In the genomic region with DNA sequence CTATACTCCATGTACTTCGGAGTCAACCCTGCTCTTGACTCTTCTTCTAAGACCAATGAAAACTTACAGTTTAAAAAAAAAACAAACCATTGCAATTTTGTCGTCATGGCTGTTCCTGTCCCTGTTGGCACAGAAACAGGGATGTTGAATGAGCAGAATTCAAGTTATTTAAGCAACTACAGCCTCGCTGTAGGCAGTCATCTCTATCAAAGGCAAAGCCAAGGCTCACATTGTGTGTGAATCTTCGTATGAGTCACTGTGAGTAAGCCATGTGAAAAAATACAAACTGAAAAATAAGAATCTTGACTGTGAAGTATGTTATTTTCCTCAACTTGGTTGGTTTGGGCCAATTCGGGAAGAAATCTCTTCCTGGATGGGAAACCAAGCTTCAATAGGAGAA, we compare ENCODE assay signal across 12 mouse cellular contexts.
DNase-seq lines count a peak whose midpoint lies in the region.
"Had no signal": no experiment of that assay in that cellular context is flagged by ENCODE, and none has a peak within 500 bp of the region (broad histone marks: within the 10 kb centered on the region; RNA-seq: fewer than 3 reads in every experiment).

No protein-coding gene starts in this region.

- intact Hi-C loops in left cerebral cortex, postnatal 10 days (cut with DNase I) = no loop called here

- DNase-seq in left cerebral cortex, adult 18-20 months (ENCODE audit: low spot score in 2 of 2) = peak; percentile 7 to 12
- no peak for DNase-seq in left cerebral cortex, postnatal 10 days (ENCODE audit: extremely low spot score in 1 of 2, low spot score in 2 of 2)
- DNase-seq in 3T3-L1 (ENCODE audit: low read depth, low spot score) = peak; percentile 46
- DNase-seq in Muller cell, postnatal 12 days (ENCODE audit: inconsistent ontology term) = peak; percentile 22
- peak; percentile 48 for DNase-seq in telencephalon, adult 2 months (ENCODE audit: low read depth, low spot score)
- no peak for DNase-seq in thymus, postnatal 14 days
- DNase-seq: adrenal gland, postnatal 10 days; cerebellum, adult 11-12 months; cerebellum, adult 9-10 months; cerebellum, postnatal 25 days; gastrocnemius, postnatal 10 days; heart, adult 2 months had no signal

Comparison
In these comparisons a context has a peak if more than half of its experiments do, and no peak if none do; other contexts are left out.
1. DNase-seq: peak in left cerebral cortex, adult 18-20 months (2 of 2), 3T3-L1 (single experiment), Muller cell, postnatal 12 days (single experiment) and telencephalon, adult 2 months (single experiment); none in left cerebral cortex, postnatal 10 days (0 of 2) and thymus, postnatal 14 days (single experiment).